Mouse (Mus musculus): Measurements from ENCODE around the gene Fbxw11. TPM values are rescaled to one million over a fixed set of nuclear protein-coding genes. Genes with fewer than 3 reads are reported as not detected.

The Fbxw11 gene
- polyA plus RNA-seq, 1 experiment, result 44.5 TPM

- H3K4me2 ChIP-seq (ENCODE audit: low read depth), result no peak overlapping the region
- H3K4me3 ChIP-seq, result no peak overlapping the region
- no peaks in the 10 kb centered on the region for H3K27me3 ChIP-seq (ENCODE audit: control insufficient read depth, insufficient read depth, insufficient read length)
- TF ChIP-seq POLR2AphosphoS2 (IDR thresholded peaks at IDR 0.05; ENCODE audit: insufficient read length, low read depth) (no peak), USF1 (IDR thresholded peaks at IDR 0.05; ENCODE audit: low read depth) (peak; percentile 45)
- no peaks in the 10 kb centered on the region for H3K79me2 ChIP-seq (ENCODE audit: control insufficient read depth, insufficient read depth)
- no peaks in the 10 kb centered on the region for H3K36me3 ChIP-seq (ENCODE audit: control insufficient read depth, insufficient read depth)
- H3ac ChIP-seq (ENCODE audit: control insufficient read depth, insufficient read length), result no peak overlapping the region
Observed at GRCm38 (mm10) chr11:32634842-32635241, 7.7 kb upstream of the Fbxw11 start.

- no peak overlapping the region for H3ac ChIP-seq (ENCODE audit: control insufficient read depth, insufficient read length)
- no peak overlapping the region for H3K4me2 ChIP-seq (ENCODE audit: low read depth)
- no peaks in the 10 kb centered on the region for H3K79me2 ChIP-seq (ENCODE audit: control insufficient read depth, insufficient read depth)
- no peaks in the 10 kb centered on the region for H3K36me3 ChIP-seq (ENCODE audit: control insufficient read depth, insufficient read depth)
- no peak overlapping the region for H3K4me3 ChIP-seq
- H3K27me3 ChIP-seq (ENCODE audit: control insufficient read depth, insufficient read depth, insufficient read length), result no peaks in the 10 kb centered on the region
- TF ChIP-seq CEBPB (IDR thresholded peaks at IDR 0.05; ENCODE audit: insufficient read depth, poor library complexity, severe bottlenecking), result no peak
Observed at GRCm38 (mm10) chr11:32636275-32636674, 6.2 kb upstream of the Fbxw11 start.

- no peaks in the 10 kb centered on the region for H3K36me3 ChIP-seq (ENCODE audit: control insufficient read depth, insufficient read depth)
- TF ChIP-seq MYOD1 (IDR thresholded peaks at IDR 0.05; ENCODE audit: control insufficient read depth in 1 of 3, insufficient read length in 2 of 3, low read depth in 2 of 3) (no peak), SRF (IDR thresholded peaks at IDR 0.05; ENCODE audit: control insufficient read depth, insufficient read length, low read depth) (no peak), POLR2AphosphoS2 (IDR thresholded peaks at IDR 0.05; ENCODE audit: insufficient read length, low read depth) (no peak), REST (IDR thresholded peaks at IDR 0.05; ENCODE audit: insufficient read depth, insufficient read length) (no peak), POLR2A (IDR thresholded peaks at IDR 0.05; ENCODE audit: insufficient read length, low read depth) (no peak), E2F4 (IDR thresholded peaks at IDR 0.05; ENCODE audit: insufficient read depth) (no peak), MYOG (IDR thresholded peaks at IDR 0.05; ENCODE audit: control insufficient read depth in 1 of 3, insufficient read depth in 1 of 3, insufficient read length in 2 of 3, low read depth in 2 of 3) (no peak)
- no peak overlapping the region for H3K4me2 ChIP-seq (ENCODE audit: low read depth)
- H3K79me2 ChIP-seq (ENCODE audit: control insufficient read depth, insufficient read depth), result peaks cover 9% of the 10 kb centered on the region
- no peak overlapping the region for H3ac ChIP-seq (ENCODE audit: control insufficient read depth, insufficient read length)
- no peak overlapping the region for H3K4me3 ChIP-seq
- H3K27me3 ChIP-seq (ENCODE audit: control insufficient read depth, insufficient read depth, insufficient read length), result no peaks in the 10 kb centered on the region
Observed at GRCm38 (mm10) chr11:32638521-32639255, 3.8 kb upstream of the Fbxw11 start.

GRCm38 (mm10) chr11:32640617-32641016 is 1.9 kb upstream of the Fbxw11 start:
- TF ChIP-seq MYOD1 (IDR thresholded peaks at IDR 0.05; ENCODE audit: control insufficient read depth in 1 of 3, insufficient read length in 2 of 3, low read depth in 2 of 3), result no peak
- TF ChIP-seq MYOG (IDR thresholded peaks at IDR 0.05; ENCODE audit: control insufficient read depth in 1 of 3, insufficient read depth in 1 of 3, insufficient read length in 2 of 3, low read depth in 2 of 3), result no peak
- no peak for TF ChIP-seq POLR2A (IDR thresholded peaks at IDR 0.05; ENCODE audit: insufficient read length, low read depth)
- TF ChIP-seq TCF12 (IDR thresholded peaks at IDR 0.05; ENCODE audit: insufficient read depth, poor library complexity, severe bottlenecking), result no peak
- no peak for TF ChIP-seq POLR2AphosphoS2 (IDR thresholded peaks at IDR 0.05; ENCODE audit: insufficient read length, low read depth)
- TF ChIP-seq SRF (IDR thresholded peaks at IDR 0.05; ENCODE audit: control insufficient read depth, insufficient read length, low read depth), result no peak
- no peak for TF ChIP-seq MAX (IDR thresholded peaks at IDR 0.05; ENCODE audit: low read depth)
- Histone ChIP-seq H3K4me2 (ENCODE audit: low read depth) (no peak overlapping the region), H3K27me3 (ENCODE audit: control insufficient read depth, insufficient read depth, insufficient read length) (no peaks in the 10 kb centered on the region), H3K4me3 (no peak overlapping the region), H3ac (ENCODE audit: control insufficient read depth, insufficient read length) (no peak overlapping the region), H3K36me3 (ENCODE audit: control insufficient read depth, insufficient read depth) (no peaks in the 10 kb centered on the region), H3K79me2 (ENCODE audit: control insufficient read depth, insufficient read depth) (peaks cover 28% of the 10 kb centered on the region)

GRCm38 (mm10) chr11:32642899-32643886 is 669 bp downstream of the Fbxw11 start:
- peak overlapping the region; percentile 94 for H3ac ChIP-seq (ENCODE audit: control insufficient read depth, insufficient read length)
- peak overlapping the region; percentile 87 for H3K4me2 ChIP-seq (ENCODE audit: low read depth)
- no peaks in the 10 kb centered on the region for H3K27me3 ChIP-seq (ENCODE audit: control insufficient read depth, insufficient read depth, insufficient read length)
- H3K79me2 ChIP-seq (ENCODE audit: control insufficient read depth, insufficient read depth), result peaks cover 54% of the 10 kb centered on the region
- peak overlapping the region; percentile 86 for H3K4me3 ChIP-seq
- H3K36me3 ChIP-seq (ENCODE audit: control insufficient read depth, insufficient read depth), result no peaks in the 10 kb centered on the region
- TF ChIP-seq CEBPB (IDR thresholded peaks at IDR 0.05; ENCODE audit: insufficient read depth, poor library complexity, severe bottlenecking), result no peak
- TF ChIP-seq MAX (IDR thresholded peaks at IDR 0.05; ENCODE audit: low read depth), result no peak
- no peak for TF ChIP-seq MYOD1 (IDR thresholded peaks at IDR 0.05; ENCODE audit: control insufficient read depth in 1 of 3, insufficient read length in 2 of 3, low read depth in 2 of 3)
- TF ChIP-seq SRF (IDR thresholded peaks at IDR 0.05; ENCODE audit: control insufficient read depth, insufficient read length, low read depth), result no peak
- no peak for TF ChIP-seq MYOG (IDR thresholded peaks at IDR 0.05; ENCODE audit: control insufficient read depth in 1 of 3, insufficient read depth in 1 of 3, insufficient read length in 2 of 3, low read depth in 2 of 3)
- no peak for TF ChIP-seq E2F4 (IDR thresholded peaks at IDR 0.05; ENCODE audit: insufficient read depth)
- no peak for TF ChIP-seq REST (IDR thresholded peaks at IDR 0.05; ENCODE audit: insufficient read depth, insufficient read length)
- no peak for TF ChIP-seq USF1 (IDR thresholded peaks at IDR 0.05; ENCODE audit: low read depth)
- no peak for TF ChIP-seq POLR2AphosphoS2 (IDR thresholded peaks at IDR 0.05; ENCODE audit: insufficient read length, low read depth)
